Mouse (Mus musculus) gastrocnemius, postnatal 10 days (tissue): Measurements from ENCODE around the gene Ssxb5. TPM values are rescaled to one million over a fixed set of nuclear protein-coding genes. Genes with fewer than 3 reads are reported as not detected.
"Not testable (repeated sequence)": the region's sequence is repeated elsewhere in the genome, so short reads cannot be mapped to it uniquely, and the experiment has no call there.

Experiments
- DNase-seq: peaks from one replicate; pipeline ENCODE4 v3.0.0; 2021; ENCODE audit warnings: mixed read lengths
- long read RNA-seq, 2 experiments: library from polyadenylated mRNA; stranded (forward); transcript quantifications; one replicate each; pipeline ENCODE4 v2.0.0; 2021
- total RNA-seq, 2 experiments: library from RNA; stranded (reverse); gene quantifications; 2 replicates each; pipeline ENCODE4 v1.2.3; 2021

The Ssxb5 gene
- not detected for total RNA-seq
- long read RNA-seq, experiment 1: 0 reads
- long read RNA-seq, experiment 2: 0 reads

- not testable (repeated sequence) for DNase-seq
These were observed at the start of gene Ssxb5 for GRCm38 (mm10) chrX:8803391-8803790. TSS of gene Ssxb5 (plus strand) at chrX:8803691.

GRCm38 (mm10) chrX:8832043-8832442 is 28.6 kb downstream of the Ssxb5 start:
- DNase-seq: peak; percentile 53

GRCm38 (mm10) chrX:8843694-8844093 is 40.2 kb downstream of the Ssxb5 start, which contains the start of gene Gm6592:
TSS of gene Gm6592 (plus strand) at chrX:8843994.
- no peak for DNase-seq

- no peak for DNase-seq
These were observed 49.0 kb downstream of the Ssxb5 start for GRCm38 (mm10) chrX:8852486-8852885.

Other genes with a start within 250 kb of the Ssxb5 start
- gene Ssxb3, start 211.9 kb upstream of the Ssxb5 start, total RNA-seq: not detected
- gene Ssxb8, start 112.8 kb upstream of the Ssxb5 start, total RNA-seq: not detected
- gene Ssx9, start 55.3 kb upstream of the Ssxb5 start, total RNA-seq: not detected
- not detected for gene Gm6592, start 40.3 kb downstream of the Ssxb5 start, total RNA-seq
- not detected for gene Gm5751, start 70.6 kb downstream of the Ssxb5 start, total RNA-seq
- gene B630019K06Rik, start 88.7 kb downstream of the Ssxb5 start, total RNA-seq: 1 to 10 TPM; 1.7 TPM
- not detected for gene Fthl17b, start 159.3 kb downstream of the Ssxb5 start, total RNA-seq
- not detected for gene Fthl17c, start 172.9 kb downstream of the Ssxb5 start, total RNA-seq
- not detected for gene Fthl17d, start 183.1 kb downstream of the Ssxb5 start, total RNA-seq
- gene Fthl17e, start 229.8 kb downstream of the Ssxb5 start, total RNA-seq: not detected